Mouse (Mus musculus) bone marrow, adult 2 months (tissue): ENCODE measurements around the gene Ssb. TPM values are rescaled to one million over a fixed set of nuclear protein-coding genes. Genes with fewer than 3 reads are reported as not detected.

Source experiments
- H3K27ac ChIP-seq: fragments of 200-500 bp; 2 replicates; pipeline ENCODE4 v1.5.1; 2012; ENCODE audit warnings: low read depth, mild to moderate bottlenecking, control low read depth, inconsistent platforms, low read length; ENCODE audit not compliant: control insufficient read depth, poor library complexity, insufficient read depth
- H3K4me1 ChIP-seq: fragments of 200-500 bp; 2 replicates; pipeline ENCODE4 v1.6.1; 2011; ENCODE audit warnings: low read length; ENCODE audit not compliant: control insufficient read depth, insufficient read depth
- H3K4me3 ChIP-seq: fragments of 200-500 bp; replicated peaks from 2 replicates; pipeline ENCODE3; 2011; ENCODE audit warnings: mild to moderate bottlenecking, low read depth, low read length, control low read depth; ENCODE audit not compliant: control insufficient read depth
- CTCF ChIP-seq: fragments of 200-500 bp; IDR thresholded peaks from 2 replicates; pipeline ENCODE4 v1.5.1; 2011; ENCODE audit warnings: low read length, control low read depth; ENCODE audit not compliant: control insufficient read depth, insufficient read depth
- POLR2A ChIP-seq: fragments of 200-500 bp; IDR thresholded peaks from 2 replicates; pipeline ENCODE4 v1.6.1; 2011; ENCODE audit warnings: low read depth, mild to moderate bottlenecking, control low read depth, low read length, borderline replicate concordance; ENCODE audit not compliant: control insufficient read depth
- WGBS: fragments of 180-500 bp; shearing (Covaris S2); methylation state at CpG from one replicate; pipeline ENCODE4 v1.1.7; 2018; 5-methylcytosine and 5-hydroxymethylcytosine counted together
- polyA plus RNA-seq: library from polyadenylated mRNA; stranded (reverse); fragments of >200 nt; gene quantifications from 2 replicates; pipeline ENCODE4 v1.2.4, GENCODE M21; 2011; ENCODE audit warnings: low replicate concordance; ENCODE audit not compliant: missing spikeins, insufficient read depth, insufficient read length

Gene Ssb
- polyA plus RNA-seq, 1 experiment, result 240 TPM

GRCm38 (mm10) chr2:69885451-69886305 is 24.3 kb downstream of the Ssb start, which contains the start of gene Mettl5:
Gene Mettl5 (minus strand): TSS chr2:69885615.
- H3K27ac ChIP-seq, result peak within 1 kb of the TSS; percentile 36
- TF ChIP-seq CTCF, result peak; percentile 54
- peak; percentile 89 for TF ChIP-seq POLR2A
- peak within 1 kb of the TSS; percentile 78 for H3K4me3 ChIP-seq
- under 1% methylated on average over 45 of the region's 45 CpGs for WGBS
- no peaks in the 10 kb centered on the region; the same call in 1 of the 2 replicates for H3K4me1 ChIP-seq

GRCm38 (mm10) chr2:69888957-69889356 is 27.6 kb downstream of the Ssb start:
- TF ChIP-seq POLR2A (no peak), CTCF (no peak)
- no peaks in the 10 kb centered on the region; the same call in 1 of the 2 replicates for H3K4me1 ChIP-seq
- no peak overlapping the region for H3K4me3 ChIP-seq
- 86% methylated on average over 2 of the region's 2 CpGs for WGBS
- no peak overlapping the region for H3K27ac ChIP-seq

- TF ChIP-seq POLR2A, result no peak
- no peak for TF ChIP-seq CTCF
- whole genome bisulfite sequencing, result 21% methylated on average over 7 of the region's 7 CpGs
- H3K4me3 ChIP-seq, result no peak overlapping the region
These were observed 29.5 kb downstream of the Ssb start for GRCm38 (mm10) chr2:69890843-69891242.

GRCm38 (mm10) chr2:69893145-69893544 is 31.8 kb downstream of the Ssb start:
- 94% methylated on average over 1 of the region's 1 CpGs for WGBS

More at GRCm38 (mm10) chr2:69890843-69891242, 29.5 kb downstream of the Ssb start:
- Histone ChIP-seq H3K4me1 (no peaks in the 10 kb centered on the region; the same call in 1 of the 2 replicates), H3K27ac (no peak overlapping the region)

GRCm38 (mm10) chr2:69893891-69894290 is 32.5 kb downstream of the Ssb start:
- TF ChIP-seq CTCF, result no peak
- no peaks in the 10 kb centered on the region; the same call in 1 of the 2 replicates for H3K4me1 ChIP-seq
- no peak overlapping the region for H3K4me3 ChIP-seq
- H3K27ac ChIP-seq, result no peak overlapping the region
- 78% methylated on average over 5 of the region's 5 CpGs for WGBS

More at GRCm38 (mm10) chr2:69893145-69893544, 31.8 kb downstream of the Ssb start:
- no peak for TF ChIP-seq POLR2A
- TF ChIP-seq CTCF, result no peak
- Histone ChIP-seq H3K4me1 (no peaks in the 10 kb centered on the region; the same call in 1 of the 2 replicates), H3K4me3 (no peak overlapping the region), H3K27ac (no peak overlapping the region)

GRCm38 (mm10) chr2:69895502-69896223 is 34.3 kb downstream of the Ssb start:
- WGBS, result 72% methylated on average over 14 of the region's 14 CpGs
- no peak overlapping the region; the same call in 1 of the 2 replicates for H3K27ac ChIP-seq
- TF ChIP-seq POLR2A (no peak), CTCF (peak; percentile 52; the same call in 1 of the 2 replicates)
- H3K4me1 ChIP-seq, result no peaks in the 10 kb centered on the region; the same call in 1 of the 2 replicates
- no peak overlapping the region for H3K4me3 ChIP-seq

GRCm38 (mm10) chr2:69896224-69896581 is 34.8 kb downstream of the Ssb start:
- H3K4me3 ChIP-seq, result no peak overlapping the region
- H3K4me1 ChIP-seq, result no peaks in the 10 kb centered on the region; the same call in 1 of the 2 replicates
- no peak overlapping the region for H3K27ac ChIP-seq
- TF ChIP-seq CTCF (no peak), POLR2A (no peak)
- 61% methylated on average over 4 of the region's 4 CpGs for WGBS

- WGBS, result 1% methylated on average over 65 of the region's 65 CpGs
- H3K4me3 ChIP-seq, result peak within 1 kb of the TSS; percentile 97
- peak; percentile 86; the same call in 1 of the 2 replicates for TF ChIP-seq POLR2A
- TF ChIP-seq CTCF, result no peak
- H3K4me1 ChIP-seq, result no peaks in the 10 kb centered on the region; the same call in 1 of the 2 replicates
- peak within 1 kb of the TSS; percentile 96 for H3K27ac ChIP-seq
These were observed 35.8 kb downstream of the Ssb start, which contains the start of gene Ubr3 for GRCm38 (mm10) chr2:69897039-69897617. Gene Ubr3 (plus strand): TSS chr2:69897246.
